35 mouse cellular contexts compared by ENCODE assay signal in the genomic region with DNA sequence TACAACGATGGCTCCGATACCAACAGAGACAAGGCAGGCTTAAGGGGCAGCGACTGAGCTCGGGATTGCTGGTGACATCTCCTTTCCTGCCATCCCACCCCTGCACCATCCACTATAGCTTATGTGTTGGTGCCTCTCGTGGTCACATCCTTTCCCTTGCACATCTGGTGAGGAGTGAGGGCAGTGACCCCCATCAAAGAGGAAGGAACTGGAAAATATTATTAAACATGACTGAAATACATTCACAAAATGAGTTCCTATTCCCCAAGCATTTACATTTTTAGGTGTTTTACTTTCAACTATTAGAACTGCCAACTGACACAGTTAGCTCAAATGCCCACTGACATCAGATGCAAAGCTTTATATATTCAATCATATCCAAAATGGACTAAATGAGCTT.
"Had no signal": no experiment of that assay in that cellular context is flagged by ENCODE, and none has a peak within 500 bp of the region (broad histone marks: within the 10 kb centered on the region; RNA-seq: fewer than 3 reads in every experiment).

No protein-coding gene starts in this region.

- H3K4me3 ChIP-seq: heart, embryonic 10.5 days; heart, embryonic 12.5 days; heart, embryonic 13.5 days; heart, embryonic 15.5 days; hindbrain, embryonic 10.5 days; hindbrain, embryonic 12.5 days; hindbrain, embryonic 13.5 days; hindbrain, embryonic 15.5 days; intestine, embryonic 15.5 days; kidney, embryonic 15.5 days; layer of hippocampus, adult 2 months had no signal

- H3K27ac ChIP-seq: heart, embryonic 10.5 days; heart, embryonic 13.5 days; heart, embryonic 15.5 days; hindbrain, embryonic 10.5 days; hindbrain, embryonic 12.5 days; hindbrain, embryonic 13.5 days; hindbrain, embryonic 14.5 days; hindbrain, embryonic 15.5 days; hindbrain, postnatal 0 days; intestine, embryonic 15.5 days; kidney, embryonic 15.5 days; kidney, postnatal 0 days; layer of hippocampus, adult 2 months had no signal

- H3K4me2 ChIP-seq: heart, embryonic 11.5 days; heart, embryonic 12.5 days; heart, embryonic 13.5 days; heart, embryonic 15.5 days; hindbrain, embryonic 12.5 days; hindbrain, embryonic 13.5 days; hindbrain, embryonic 14.5 days; hindbrain, embryonic 15.5 days; intestine, embryonic 15.5 days; kidney, embryonic 15.5 days had no signal

- ATAC-seq: hindbrain, embryonic 16.5 days; hindbrain, postnatal 0 days; inflammation-experienced regulatory T-cells, adult 6 months; intestine, embryonic 15.5 days; intestine, embryonic 16.5 days; intestine, postnatal 0 days had no signal

- DNase-seq: heart, postnatal 10 days; heart, postnatal 14 days; heart, postnatal 36 days; heart, postnatal 4 days; kidney, adult 11 months; kidney, adult 18-20 months; kidney, adult 2 months; kidney, adult 8-10 months; kidney, adult 9 months; kidney, postnatal 10 days; kidney, postnatal 14 days; kidney, postnatal 25 days; kidney, postnatal 36 days; kidney, postnatal 4 days; layer of hippocampus, adult 9-11 months; layer of hippocampus, postnatal 36 days had no signal

- H3K27me3 ChIP-seq: heart, embryonic 12.5 days; heart, embryonic 13.5 days; heart, embryonic 15.5 days; hindbrain, embryonic 15.5 days; intestine, embryonic 15.5 days; kidney, embryonic 15.5 days had no signal

- H3K9me3 ChIP-seq: heart, embryonic 10.5 days; heart, embryonic 12.5 days; heart, embryonic 13.5 days; heart, embryonic 15.5 days; hindbrain, embryonic 10.5 days; hindbrain, embryonic 12.5 days; hindbrain, embryonic 13.5 days; hindbrain, embryonic 15.5 days; intestine, embryonic 15.5 days; kidney, embryonic 15.5 days had no signal

- H3K9ac ChIP-seq: heart, embryonic 12.5 days; heart, embryonic 13.5 days; heart, embryonic 15.5 days; hindbrain, embryonic 12.5 days; hindbrain, embryonic 13.5 days; hindbrain, embryonic 14.5 days; hindbrain, embryonic 15.5 days; intestine, embryonic 15.5 days; kidney, embryonic 15.5 days had no signal

- H3K36me3 ChIP-seq: heart, embryonic 10.5 days; heart, embryonic 12.5 days; heart, embryonic 13.5 days; heart, embryonic 15.5 days; hindbrain, embryonic 10.5 days; hindbrain, embryonic 12.5 days; hindbrain, embryonic 13.5 days; hindbrain, embryonic 15.5 days; intestine, embryonic 15.5 days; kidney, embryonic 15.5 days had no signal
